Mouse (Mus musculus): ENCODE data around the gene Tap2. TPM values are rescaled to one million over a fixed set of nuclear protein-coding genes. Genes with fewer than 3 reads are reported as not detected.

Tap2 gene
- polyA plus RNA-seq (2012; rRNA removed) = 0.93 and 1.1 TPM in 2 replicates

- DNase-seq (ENCODE audit: low read depth) = no peak
- TF ChIP-seq CTCF (IDR thresholded peaks at IDR 0.05; ENCODE audit: borderline replicate concordance, extremely low read depth, insufficient read depth, insufficient read length) (no peak), POLR2A (IDR thresholded peaks at IDR 0.05; ENCODE audit: borderline replicate concordance, extremely low read depth, insufficient read depth, insufficient read length, poor library complexity, severe bottlenecking) (no peak)
Measured at GRCm38 (mm10) chr17:34203444-34203843, at the start of gene Tap2. Tap2 (plus strand) TSS chr17:34203527.

- DNase-seq (ENCODE audit: low read depth) = no peak
- TF ChIP-seq POLR2A (IDR thresholded peaks at IDR 0.05; ENCODE audit: borderline replicate concordance, extremely low read depth, insufficient read depth, insufficient read length, poor library complexity, severe bottlenecking) (no peak), CTCF (IDR thresholded peaks at IDR 0.05; ENCODE audit: borderline replicate concordance, extremely low read depth, insufficient read depth, insufficient read length) (no peak)
Measured at GRCm38 (mm10) chr17:34155534-34155933, 47.8 kb upstream of the Tap2 start.

- no peak for DNase-seq (ENCODE audit: low read depth)
- TF ChIP-seq CTCF (IDR thresholded peaks at IDR 0.05; ENCODE audit: borderline replicate concordance, extremely low read depth, insufficient read depth, insufficient read length) (0 out of 2 replicates have a peak, but pooled peaks have one; percentile 11), POLR2A (IDR thresholded peaks at IDR 0.05; ENCODE audit: borderline replicate concordance, extremely low read depth, insufficient read depth, insufficient read length, poor library complexity, severe bottlenecking) (no peak)
Measured at GRCm38 (mm10) chr17:34164202-34164895, 39.0 kb upstream of the Tap2 start.

DNA sequence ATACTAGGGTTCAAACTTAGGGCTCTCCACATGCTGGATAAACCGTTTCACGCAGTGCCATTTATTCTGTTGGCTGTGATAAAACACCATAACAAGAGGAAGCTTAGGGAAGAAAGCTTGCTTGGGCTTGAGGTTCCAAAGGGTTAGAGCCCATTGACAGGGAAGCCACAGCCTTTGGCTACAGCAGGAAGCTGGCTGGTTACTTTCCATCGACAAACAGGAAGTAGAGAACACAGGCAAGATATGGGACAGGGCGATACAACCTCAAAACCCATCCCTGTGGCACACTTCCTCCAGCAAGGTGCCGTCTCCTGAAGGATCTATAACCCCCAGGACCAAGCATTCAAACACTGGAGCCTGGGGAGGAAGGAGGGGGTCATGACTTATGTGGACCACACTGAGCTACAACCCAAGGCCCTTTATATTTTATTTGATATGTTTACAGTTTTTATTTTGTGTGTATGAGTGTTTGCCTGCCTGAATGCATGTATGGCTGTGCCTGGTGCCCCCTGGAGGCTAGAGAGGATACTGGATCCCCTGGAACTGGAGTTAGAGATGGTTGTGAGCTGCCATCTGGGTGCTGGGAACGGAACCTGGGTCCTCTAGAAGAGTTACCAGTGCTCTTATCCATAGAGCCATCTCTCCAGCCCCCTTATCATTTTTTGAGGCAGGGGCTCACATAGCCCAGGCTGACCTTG, 38.1 kb upstream of the Tap2 start:
- TF ChIP-seq POLR2A (IDR thresholded peaks at IDR 0.05; ENCODE audit: borderline replicate concordance, extremely low read depth, insufficient read depth, insufficient read length, poor library complexity, severe bottlenecking) = no peak
- TF ChIP-seq CTCF (IDR thresholded peaks at IDR 0.05; ENCODE audit: borderline replicate concordance, extremely low read depth, insufficient read depth, insufficient read length) = peak; percentile 11; the same call in 1 of the 2 replicates

DNA sequence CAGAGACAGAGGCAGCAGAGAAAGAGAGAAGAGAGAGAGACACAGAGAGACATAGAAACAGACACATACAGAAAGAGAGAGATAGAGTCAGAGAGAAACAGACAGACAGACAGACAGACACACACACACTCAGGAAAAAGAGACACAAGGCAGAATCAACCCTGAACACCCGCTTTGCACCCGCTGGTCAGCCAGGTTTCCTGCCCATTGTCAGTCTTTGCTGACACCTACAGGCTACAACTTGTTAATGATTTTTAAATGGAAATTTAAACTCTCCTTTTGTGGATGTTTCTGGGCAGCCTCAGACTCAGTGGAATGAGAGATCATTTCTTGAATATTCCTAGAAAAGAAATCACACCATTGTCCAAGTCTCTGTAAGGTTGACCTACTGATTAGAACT, 34.0 kb upstream of the Tap2 start:
- DNase-seq (ENCODE audit: low read depth) = peak; percentile 66
- TF ChIP-seq POLR2A (IDR thresholded peaks at IDR 0.05; ENCODE audit: borderline replicate concordance, extremely low read depth, insufficient read depth, insufficient read length, poor library complexity, severe bottlenecking) (no peak), CTCF (IDR thresholded peaks at IDR 0.05; ENCODE audit: borderline replicate concordance, extremely low read depth, insufficient read depth, insufficient read length) (peak; percentile 67)

More for the DNA sequence above, 38.1 kb upstream of the Tap2 start:
- no peak for DNase-seq (ENCODE audit: low read depth)

GRCm38 (mm10) chr17:34170487-34170876, 32.8 kb upstream of the Tap2 start:
- no peak for TF ChIP-seq POLR2A (IDR thresholded peaks at IDR 0.05; ENCODE audit: borderline replicate concordance, extremely low read depth, insufficient read depth, insufficient read length, poor library complexity, severe bottlenecking)
- TF ChIP-seq CTCF (IDR thresholded peaks at IDR 0.05; ENCODE audit: borderline replicate concordance, extremely low read depth, insufficient read depth, insufficient read length) = no peak
- DNase-seq (ENCODE audit: low read depth) = no peak

GRCm38 (mm10) chr17:34170877-34171498, 32.3 kb upstream of the Tap2 start:
- DNase-seq (ENCODE audit: low read depth) = peak; percentile 81
- TF ChIP-seq POLR2A (IDR thresholded peaks at IDR 0.05; ENCODE audit: borderline replicate concordance, extremely low read depth, insufficient read depth, insufficient read length, poor library complexity, severe bottlenecking) (no peak), CTCF (IDR thresholded peaks at IDR 0.05; ENCODE audit: borderline replicate concordance, extremely low read depth, insufficient read depth, insufficient read length) (peak; percentile 88; the same call in 1 of the 2 replicates)

- no peak for DNase-seq (ENCODE audit: low read depth)
- no peak for TF ChIP-seq POLR2A (IDR thresholded peaks at IDR 0.05; ENCODE audit: borderline replicate concordance, extremely low read depth, insufficient read depth, insufficient read length, poor library complexity, severe bottlenecking)
- TF ChIP-seq CTCF (IDR thresholded peaks at IDR 0.05; ENCODE audit: borderline replicate concordance, extremely low read depth, insufficient read depth, insufficient read length) = peak; percentile 28; the same call in 1 of the 2 replicates
Measured at GRCm38 (mm10) chr17:34172528-34172927, 30.8 kb upstream of the Tap2 start.

GRCm38 (mm10) chr17:34174075-34174474, 29.3 kb upstream of the Tap2 start:
- TF ChIP-seq POLR2A (IDR thresholded peaks at IDR 0.05; ENCODE audit: borderline replicate concordance, extremely low read depth, insufficient read depth, insufficient read length, poor library complexity, severe bottlenecking) (no peak), CTCF (IDR thresholded peaks at IDR 0.05; ENCODE audit: borderline replicate concordance, extremely low read depth, insufficient read depth, insufficient read length) (no peak)
- DNase-seq (ENCODE audit: low read depth) = no peak

GRCm38 (mm10) chr17:34177179-34177578, 26.1 kb upstream of the Tap2 start:
- no peak for DNase-seq (ENCODE audit: low read depth)

GRCm38 (mm10) chr17:34179019-34179418, 24.3 kb upstream of the Tap2 start:
- TF ChIP-seq POLR2A (IDR thresholded peaks at IDR 0.05; ENCODE audit: borderline replicate concordance, extremely low read depth, insufficient read depth, insufficient read length, poor library complexity, severe bottlenecking) = no peak
- TF ChIP-seq CTCF (IDR thresholded peaks at IDR 0.05; ENCODE audit: borderline replicate concordance, extremely low read depth, insufficient read depth, insufficient read length) = no peak
- DNase-seq (ENCODE audit: low read depth) = no peak

More at GRCm38 (mm10) chr17:34177179-34177578, 26.1 kb upstream of the Tap2 start:
- TF ChIP-seq CTCF (IDR thresholded peaks at IDR 0.05; ENCODE audit: borderline replicate concordance, extremely low read depth, insufficient read depth, insufficient read length) = peak; percentile 24; the same call in 1 of the 2 replicates
- TF ChIP-seq POLR2A (IDR thresholded peaks at IDR 0.05; ENCODE audit: borderline replicate concordance, extremely low read depth, insufficient read depth, insufficient read length, poor library complexity, severe bottlenecking) = no peak

Data from brain, embryonic 14.5 days (tissue).